Mouse (Mus musculus) lung, adult 2 months (tissue): ENCODE data around the gene Olfr557.

ENCODE experiments used
- CTCF ChIP-seq: fragments of 200-500 bp; IDR thresholded peaks from 2 replicates; pipeline ENCODE4 v1.5.1; 2011; ENCODE audit warnings: mild to moderate bottlenecking, low read length, control low read depth; ENCODE audit not compliant: insufficient read depth
- POLR2A ChIP-seq: fragments of 200-500 bp; IDR thresholded peaks from 2 replicates; pipeline ENCODE4 v1.6.1; 2011; ENCODE audit warnings: low read depth, mild to moderate bottlenecking, control low read depth, low read length, borderline replicate concordance; ENCODE audit errors: extremely low read depth

- TF ChIP-seq POLR2A (no peak), CTCF (peak; percentile 77)
These were observed at the start of gene Olfr557 for GRCm38 (mm10) chr7:102695358-102696125.
